Mouse (Mus musculus) lung, postnatal 4 days (tissue): Measurements from ENCODE around the gene Styk1.
"Not testable (repeated sequence)": the region's sequence is repeated elsewhere in the genome, so short reads cannot be mapped to it uniquely, and the experiment has no call there.

ENCODE experiments used
- DNase-seq, 2 experiments: peaks; one replicate each; pipeline ENCODE4 v3.0.0; 2021

The Styk1 gene

GRCm38 (mm10) chr6:131290430-131290829, 63.0 kb downstream of the Styk1 start:
- DNase-seq: peak; percentile 30 to 51

GRCm38 (mm10) chr6:131278160-131278559, 75.2 kb downstream of the Styk1 start:
- DNase-seq: not testable (repeated sequence)

GRCm38 (mm10) chr6:131276659-131277058, 76.7 kb downstream of the Styk1 start:
- DNase-seq: no peak

GRCm38 (mm10) chr6:131272311-131272710, 81.1 kb downstream of the Styk1 start:
- DNase-seq: no peak

- DNase-seq: no peak
These were observed 83.1 kb downstream of the Styk1 start for GRCm38 (mm10) chr6:131270312-131270711.

GRCm38 (mm10) chr6:131269599-131269998, 83.8 kb downstream of the Styk1 start:
- no peak for DNase-seq

- DNase-seq: no peak
These were observed 89.2 kb downstream of the Styk1 start for GRCm38 (mm10) chr6:131264175-131264574.

- no peak for DNase-seq
These were observed 90.6 kb downstream of the Styk1 start for GRCm38 (mm10) chr6:131262778-131263177.

- DNase-seq: no peak
These were observed 91.4 kb downstream of the Styk1 start for GRCm38 (mm10) chr6:131262009-131262408.
